Mouse (Mus musculus) lung, postnatal 0 days (tissue): ENCODE measurements around the gene Tmem39b.

Source experiments
- CTCF ChIP-seq: IDR thresholded peaks from 2 replicates; pipeline ENCODE4 v1.5.1; 2016; ENCODE audit warnings: antibody characterized with exemption, mild to moderate bottlenecking
- EP300 ChIP-seq: IDR thresholded peaks from 2 replicates; pipeline ENCODE4 v1.6.1; 2016; ENCODE audit warnings: antibody characterized with exemption, mild to moderate bottlenecking, control low read depth

- TF ChIP-seq CTCF (no peak), EP300 (no peak)
These were observed 852 bp downstream of the Tmem39b start for GRCm38 (mm10) chr4:129695815-129696157.
